Mouse (Mus musculus) left cerebral cortex, adult 11 months (tissue): ENCODE measurements at regions not wholly inside any gene's neighbourhood (a gene's known extent, or its start where the extent isn't known, plus 50 kb on each side); places are given as distances from the start of the nearest gene placed in this dataset.

Experiments
- DNase-seq: peaks from one replicate; pipeline ENCODE4 v3.0.0; 2022; ENCODE audit warnings: low spot score

DNA sequence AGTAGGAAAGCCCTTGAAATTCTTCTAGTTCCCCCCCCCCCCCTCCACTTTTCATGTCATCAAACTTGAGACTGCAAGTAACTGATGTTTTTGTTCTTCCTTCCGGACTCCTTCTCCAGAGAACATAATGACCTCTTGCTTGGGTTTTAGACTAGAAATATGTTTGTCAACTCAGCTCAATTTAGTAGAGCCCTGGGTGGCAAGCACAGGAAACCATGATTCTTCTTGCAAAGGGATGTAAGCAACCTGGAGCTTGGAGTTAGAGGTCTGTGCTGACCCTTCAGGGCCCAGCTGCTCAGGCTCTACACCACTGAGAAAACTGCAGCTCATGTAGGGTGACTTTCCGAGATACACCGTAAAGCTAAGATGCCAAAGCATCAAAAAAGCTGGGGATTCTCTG lies 127.2 kb upstream of the Meis1 start:
- no peak for DNase-seq

- DNase-seq: no peak
These were observed 132.2 kb upstream of the Meis1 start for GRCm38 (mm10) chr11:19151026-19151425.

DNA sequence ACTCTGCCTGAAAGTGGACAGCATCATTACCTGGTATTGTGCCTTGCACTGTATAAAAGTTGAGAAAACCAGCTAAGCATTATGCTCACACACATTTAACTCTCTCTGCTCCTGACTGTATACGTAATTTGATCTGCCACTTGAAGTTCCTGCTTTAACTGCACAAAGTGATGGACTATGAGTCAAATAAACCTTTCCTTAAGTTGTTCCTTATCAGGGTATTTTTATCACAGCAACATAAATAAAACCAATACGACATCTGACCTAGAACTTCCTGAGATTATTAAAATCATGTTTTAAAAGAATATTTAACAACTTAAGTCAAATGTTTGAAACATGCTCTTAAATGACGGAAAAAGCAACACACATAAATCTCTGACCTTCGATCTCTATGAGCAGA lies 134.9 kb upstream of the Meis1 start:
- DNase-seq: no peak

- no peak for DNase-seq
These were observed 136.2 kb upstream of the Meis1 start for GRCm38 (mm10) chr11:19154813-19155616.

GRCm38 (mm10) chr11:19155617-19155983 lies 136.8 kb upstream of the Meis1 start:
- DNase-seq: no peak

DNA sequence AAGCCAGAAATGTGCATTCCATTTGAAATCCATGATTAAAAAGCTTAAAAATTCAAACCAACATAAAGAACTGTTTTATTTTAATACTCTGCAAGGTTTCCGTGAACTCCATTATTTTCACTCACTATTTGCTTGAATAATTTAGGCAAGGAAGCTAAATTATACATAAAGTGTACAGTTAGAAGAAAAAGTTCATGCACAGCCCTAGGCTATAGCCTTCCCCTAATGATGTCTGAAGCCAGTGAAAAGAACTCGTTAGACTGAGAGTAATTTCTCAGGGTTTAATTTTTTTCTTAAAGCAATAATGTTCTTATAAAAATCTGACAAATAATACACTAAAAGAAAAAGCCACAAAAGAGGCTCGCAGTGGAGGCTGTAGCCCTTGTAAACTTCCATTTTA lies 141.4 kb upstream of the Meis1 start:
- DNase-seq: no peak

GRCm38 (mm10) chr11:19160669-19161068 lies 141.9 kb upstream of the Meis1 start:
- no peak for DNase-seq

- DNase-seq: no peak
These were observed 152.2 kb upstream of the Meis1 start for GRCm38 (mm10) chr11:19170938-19171337.

GRCm38 (mm10) chr11:19174305-19175017 lies 155.7 kb upstream of the Meis1 start:
- DNase-seq: no peak

DNA sequence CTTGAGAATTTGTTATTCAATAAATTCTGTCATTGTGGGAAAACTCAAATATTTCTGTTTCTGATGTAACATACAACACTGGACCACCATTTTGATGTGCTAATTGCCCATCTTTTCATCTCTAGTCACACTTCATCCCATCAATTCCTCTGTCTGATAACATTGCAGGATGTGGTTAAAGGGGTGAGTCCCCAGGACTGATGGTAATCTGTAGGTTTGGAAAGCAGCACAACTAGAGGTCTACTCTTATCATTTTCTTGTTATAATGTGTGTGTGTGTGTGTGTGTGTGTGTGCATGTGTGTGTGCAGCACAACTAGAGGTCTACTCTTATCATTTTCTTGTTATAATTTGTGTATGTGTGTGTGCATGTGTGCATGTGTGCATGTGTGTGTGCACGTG lies 160.5 kb upstream of the Meis1 start:
- DNase-seq: no peak

DNA sequence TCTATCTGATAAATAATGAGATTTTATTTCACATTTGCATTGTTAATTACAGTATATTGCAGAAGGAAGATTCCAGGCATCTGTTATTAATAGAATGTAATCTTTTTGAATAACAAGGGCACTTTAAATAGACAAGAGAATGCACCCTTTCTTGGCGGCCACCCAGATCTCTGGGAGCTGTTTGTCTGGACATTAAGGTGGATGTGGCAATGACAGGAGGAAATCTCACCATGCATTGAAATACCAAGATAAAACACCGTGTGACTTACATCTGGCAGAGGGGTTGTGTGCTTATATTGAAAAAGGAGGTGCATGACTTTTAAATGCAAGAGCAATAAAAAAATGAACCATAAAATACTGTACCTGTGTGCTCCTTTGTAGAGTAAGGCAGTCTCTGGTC lies 171.0 kb upstream of the Meis1 start:
- DNase-seq: no peak

DNA sequence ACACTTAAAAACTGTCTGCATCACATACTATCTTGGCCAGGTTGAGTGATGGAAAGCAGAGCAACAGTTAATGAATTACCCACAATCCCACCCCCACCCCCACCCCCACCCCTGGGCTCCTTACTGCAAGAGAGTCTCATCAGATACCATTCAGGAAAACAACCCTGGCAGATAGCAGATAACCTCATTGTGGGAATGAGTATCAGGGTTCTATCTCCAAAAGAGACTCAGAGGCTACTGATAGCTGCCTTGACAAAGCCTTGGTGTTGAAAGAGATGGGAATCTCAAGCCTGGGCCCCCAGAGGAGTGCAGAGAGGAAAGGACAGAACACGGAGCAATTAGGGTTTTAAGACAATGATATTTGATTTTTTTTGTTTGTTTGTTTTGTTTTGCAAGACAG lies 175.7 kb upstream of the Meis1 start:
- no peak for DNase-seq

DNA sequence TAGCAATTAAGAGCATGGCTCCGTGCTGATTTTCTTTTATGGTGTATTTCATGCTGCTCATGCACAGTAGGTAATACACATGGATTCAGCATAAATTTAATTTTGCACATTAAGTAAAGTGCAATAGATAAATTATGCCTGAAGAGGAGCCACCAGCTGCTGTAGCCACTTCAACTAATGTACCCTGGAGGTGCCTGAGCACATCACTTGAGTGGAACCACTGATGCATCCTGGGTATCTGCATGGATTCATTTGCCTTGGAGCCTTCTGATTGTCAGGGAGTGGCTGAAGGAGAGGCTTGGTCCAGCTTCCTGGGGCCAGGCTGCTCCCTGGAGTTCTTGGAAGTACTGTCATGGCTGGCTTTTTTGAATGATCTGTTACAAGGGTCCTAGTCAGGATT lies 179.0 kb upstream of the Meis1 start:
- DNase-seq: no peak

- DNase-seq: no peak
These were observed 184.1 kb upstream of the Meis1 start for GRCm38 (mm10) chr11:19202602-19203517.

GRCm38 (mm10) chr11:19203518-19203900 lies 184.7 kb upstream of the Meis1 start:
- no peak for DNase-seq

GRCm38 (mm10) chr11:19203968-19204367 lies 185.2 kb upstream of the Meis1 start:
- DNase-seq: peak; percentile 61

GRCm38 (mm10) chr11:19204521-19204920 lies 185.7 kb upstream of the Meis1 start:
- DNase-seq: no peak

- no peak for DNase-seq
These were observed 186.4 kb upstream of the Meis1 start for GRCm38 (mm10) chr11:19205174-19205573.

- DNase-seq: no peak
These were observed 200.7 kb upstream of the Meis1 start for GRCm38 (mm10) chr11:19219476-19219875.

DNA sequence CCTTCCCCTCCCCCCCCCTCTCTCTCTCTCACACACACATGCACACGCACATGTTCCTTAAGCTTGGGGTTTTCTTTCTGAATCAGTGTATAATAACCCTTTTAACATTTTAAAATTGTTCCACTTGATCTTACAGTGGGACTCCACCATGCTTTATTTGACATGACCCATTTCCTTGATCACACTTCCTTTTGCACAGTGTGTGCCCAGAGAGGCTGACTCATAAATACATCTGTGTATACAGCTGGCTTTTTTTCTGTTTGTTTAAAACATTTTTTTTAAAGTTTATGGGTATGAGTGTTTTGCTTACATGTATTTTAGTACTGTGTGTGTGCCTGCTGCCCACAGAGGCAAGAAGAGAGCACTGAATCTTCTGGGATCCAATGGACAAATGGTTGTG lies 202.7 kb upstream of the Meis1 start:
- DNase-seq: no peak

- DNase-seq: no peak
These were observed 208.0 kb upstream of the Meis1 start for GRCm38 (mm10) chr11:19226756-19227155.

- no peak for DNase-seq
These were observed 208.9 kb upstream of the Meis1 start for GRCm38 (mm10) chr11:19227716-19228115.
